Mouse (Mus musculus) gastrocnemius, adult 2 months (tissue): ENCODE results near the gene Gpr45. TPM values are rescaled to one million over a fixed set of nuclear protein-coding genes. Genes with fewer than 3 reads are reported as not detected.
"Not testable (repeated sequence)": the region's sequence is repeated elsewhere in the genome, so short reads cannot be mapped to it uniquely, and the experiment has no call there.

ENCODE experiments used
- DNase-seq: peaks from one replicate; pipeline ENCODE4 v3.0.0; 2022
- H3K27ac ChIP-seq: fragments of 200-600 bp; 2 replicates; pipeline ENCODE4 v1.8.1; 2022; ENCODE audit warnings: mild to moderate bottlenecking
- H3K4me3 ChIP-seq: fragments of 200-600 bp; 2 replicates; pipeline ENCODE4 v1.8.1; 2022; ENCODE audit warnings: mild to moderate bottlenecking, moderate library complexity
- CTCF ChIP-seq: fragments of 200-600 bp; IDR thresholded peaks from 2 replicates; pipeline ENCODE4 v1.8.1; 2022; ENCODE audit warnings: antibody characterized with exemption, mild to moderate bottlenecking, moderate library complexity
- intact Hi-C: fragments of 180-260 bp; cut with DNase I; formaldehyde crosslinking; loops from one replicate; pipeline ENCODE4 v1.15.1; 2025
- total RNA-seq, 2 experiments: library from RNA; stranded (reverse); gene quantifications; 2 replicates each; pipeline ENCODE4 v1.2.3; 2021

Gene Gpr45
- total RNA-seq, 2 experiments from 2014 or later, result not detected

DNA sequence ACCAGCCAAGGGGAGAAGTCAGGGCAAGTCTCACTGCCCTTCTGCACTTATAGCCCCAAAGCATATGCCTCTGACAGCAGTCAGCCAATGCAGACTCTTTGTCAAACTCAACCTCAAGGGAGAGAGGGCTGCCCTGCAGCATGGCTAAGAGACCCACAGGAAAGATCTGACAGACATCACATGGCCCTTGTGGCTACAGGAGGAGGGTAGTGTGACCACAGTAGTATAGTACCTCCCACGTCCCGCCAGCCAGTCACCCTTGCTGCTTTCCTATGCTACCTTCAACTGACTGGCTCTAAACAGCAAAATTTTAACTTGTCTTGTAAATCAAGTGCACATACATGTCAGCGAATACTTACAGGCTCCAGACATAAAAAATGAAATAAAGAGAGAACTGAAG is 31.4 kb downstream of the Gpr45 start:
- DNase-seq, result no peak
- no peak overlapping the region for H3K27ac ChIP-seq
- intact Hi-C loops, result no loop called here
- no peak overlapping the region for H3K4me3 ChIP-seq
- no peak for TF ChIP-seq CTCF

- Histone ChIP-seq H3K4me3 (no peak overlapping the region), H3K27ac (no peak overlapping the region)
- DNase-seq, result no peak
- intact Hi-C loops, result no loop called here
- no peak for TF ChIP-seq CTCF
Measured at GRCm38 (mm10) chr1:42988996-42989395, 36.3 kb downstream of the Gpr45 start.

GRCm38 (mm10) chr1:43006051-43006514 is 53.4 kb downstream of the Gpr45 start:
- Histone ChIP-seq H3K4me3 (no peak overlapping the region), H3K27ac (no peak overlapping the region)
- no peak for DNase-seq
- no peak for TF ChIP-seq CTCF
- intact Hi-C loops, result no loop called here

GRCm38 (mm10) chr1:43006524-43006923 is 53.9 kb downstream of the Gpr45 start:
- intact Hi-C loops, result no loop called here
- DNase-seq, result no peak
- H3K27ac ChIP-seq, result no peak overlapping the region
- TF ChIP-seq CTCF, result no peak
- no peak overlapping the region for H3K4me3 ChIP-seq

- no peak for TF ChIP-seq CTCF
- Histone ChIP-seq H3K27ac (no peak overlapping the region), H3K4me3 (no peak overlapping the region)
- intact Hi-C loops, result no loop called here
- no peak for DNase-seq
Measured at GRCm38 (mm10) chr1:43010461-43010860, 57.8 kb downstream of the Gpr45 start.

DNA sequence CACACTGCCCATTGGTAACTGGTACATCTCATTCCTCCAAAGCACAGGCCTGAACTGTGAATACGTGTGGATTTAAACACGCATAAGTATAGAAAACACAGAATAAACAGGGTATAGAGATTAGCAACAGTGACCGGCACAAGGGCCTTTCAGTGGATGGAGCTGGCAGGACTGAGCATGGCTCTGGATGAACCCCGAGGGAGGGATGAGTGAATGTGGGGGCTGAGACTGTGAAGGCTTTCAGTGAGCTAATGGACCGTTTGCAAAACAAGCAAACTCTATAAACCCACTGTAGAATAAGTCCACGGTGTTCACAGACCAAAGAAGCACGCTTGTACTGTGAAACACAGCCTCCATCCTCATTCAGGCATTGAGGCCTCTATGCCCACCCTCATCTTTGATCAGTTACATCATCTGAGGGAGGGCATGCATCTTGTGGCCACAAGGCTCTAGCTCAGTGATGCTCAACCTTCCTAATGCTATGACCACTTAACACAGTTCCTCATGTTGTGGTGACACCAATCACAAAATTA is 62.5 kb downstream of the Gpr45 start:
- intact Hi-C loops, H3K27ac ChIP-seq, DNase-seq, H3K4me3 ChIP-seq: not testable (repeated sequence)

GRCm38 (mm10) chr1:43036014-43036413 is 83.3 kb downstream of the Gpr45 start:
- no peak for TF ChIP-seq CTCF
- intact Hi-C loops, result no loop called here
- H3K27ac ChIP-seq, result no peak overlapping the region
- H3K4me3 ChIP-seq, result no peak overlapping the region
- DNase-seq, result no peak

DNA sequence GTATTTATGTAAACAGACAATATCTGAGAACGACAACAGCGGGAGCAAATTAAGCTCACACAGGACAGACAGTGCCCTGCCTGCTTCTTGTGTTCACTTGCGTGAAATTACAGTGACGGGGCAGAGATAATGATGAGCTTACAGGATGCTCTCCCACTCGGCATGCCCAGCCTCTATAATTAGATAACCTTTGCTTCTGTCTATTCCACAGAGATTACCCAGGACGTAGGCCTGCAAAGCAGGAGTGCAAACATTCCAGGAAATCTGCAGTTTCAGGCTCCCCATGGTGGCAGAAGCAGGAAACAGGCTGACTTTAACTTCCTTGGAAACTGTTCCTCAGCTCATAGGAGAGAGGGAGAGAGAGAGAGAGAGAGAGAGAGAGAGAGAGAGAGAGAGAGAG is 89.6 kb downstream of the Gpr45 start:
- intact Hi-C loops, result no loop called here
- Histone ChIP-seq H3K27ac (no peak overlapping the region), H3K4me3 (no peak overlapping the region)
- no peak for DNase-seq
- TF ChIP-seq CTCF, result no peak

DNA sequence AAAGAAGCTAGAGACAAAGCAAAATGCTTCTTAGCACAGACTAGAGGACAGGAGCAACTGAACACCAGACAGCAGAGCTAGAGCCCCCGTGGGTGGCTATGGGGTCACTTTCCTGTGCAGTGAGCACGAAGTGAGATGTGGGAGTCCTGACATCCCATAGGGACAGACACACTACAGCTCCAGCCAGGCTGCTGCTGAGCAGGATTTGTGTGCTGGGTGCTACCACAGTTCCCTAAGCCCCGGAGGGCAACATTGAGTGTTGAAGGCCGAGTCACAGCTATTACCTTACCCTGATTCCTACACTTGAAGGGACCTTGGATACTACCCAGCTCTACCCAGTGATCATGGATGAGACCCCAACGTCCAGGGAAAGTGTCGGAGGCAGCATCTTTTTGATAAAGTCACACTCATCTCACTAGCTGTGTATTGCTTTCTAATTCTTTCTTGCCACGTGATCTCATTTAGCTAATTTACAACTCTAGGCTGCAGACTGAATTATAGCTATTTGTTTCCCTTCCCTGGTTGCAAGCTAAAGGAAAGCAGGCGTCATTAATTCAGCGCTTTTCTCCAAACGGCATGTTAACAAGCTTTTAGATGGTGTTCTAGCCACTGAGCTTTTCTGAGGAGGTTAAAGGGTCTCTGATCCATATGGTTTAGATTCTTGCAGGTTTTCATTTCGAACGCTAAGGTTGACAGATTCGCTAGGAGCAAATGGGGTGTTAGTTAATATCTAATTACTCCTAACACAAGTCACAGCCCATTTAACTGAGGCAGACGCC is 92.7 kb downstream of the Gpr45 start:
- no peak for TF ChIP-seq CTCF
- Histone ChIP-seq H3K27ac (no peak overlapping the region), H3K4me3 (no peak overlapping the region)
- intact Hi-C loops, result no loop called here
- DNase-seq, result no peak

DNA sequence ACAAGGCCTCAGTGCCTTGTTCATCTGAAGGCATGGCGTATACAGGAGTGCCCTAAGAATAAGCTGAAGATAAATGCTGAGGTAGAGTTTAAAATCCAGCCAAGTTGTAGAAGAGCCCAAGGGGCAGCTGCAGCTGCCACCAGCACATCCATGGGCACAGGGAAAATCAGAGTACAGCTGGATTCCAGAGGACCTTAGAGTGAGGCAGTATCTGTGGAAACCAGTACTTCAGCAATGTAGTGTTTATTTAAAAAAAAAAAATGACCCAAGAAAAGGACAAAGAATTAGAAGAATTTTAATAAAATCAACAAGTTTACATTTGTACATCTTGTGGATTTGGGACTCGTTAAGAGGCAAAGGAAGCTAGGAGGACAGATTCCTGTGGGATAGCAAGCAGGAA is 94.3 kb downstream of the Gpr45 start:
- intact Hi-C loops, result no loop called here
- DNase-seq, result no peak
- no peak for TF ChIP-seq CTCF

GRCm38 (mm10) chr1:43047811-43048210 is 95.1 kb downstream of the Gpr45 start:
- Histone ChIP-seq H3K4me3 (no peak overlapping the region), H3K27ac (no peak overlapping the region)
- DNase-seq, result no peak
- intact Hi-C loops, result no loop called here
- TF ChIP-seq CTCF, result no peak

More for the DNA sequence above, 94.3 kb downstream of the Gpr45 start:
- Histone ChIP-seq H3K4me3 (no peak overlapping the region), H3K27ac (no peak overlapping the region)

- no peak for TF ChIP-seq CTCF
- no peak overlapping the region for H3K27ac ChIP-seq
- DNase-seq, result no peak
- intact Hi-C loops, result no loop called here
- H3K4me3 ChIP-seq, result no peak overlapping the region
Measured at GRCm38 (mm10) chr1:43051903-43052302, 99.2 kb downstream of the Gpr45 start.

GRCm38 (mm10) chr1:43065615-43066310 is 113.1 kb downstream of the Gpr45 start:
- no peak overlapping the region for H3K4me3 ChIP-seq
- no peak overlapping the region for H3K27ac ChIP-seq
- peak; percentile 45 for DNase-seq
- peak; percentile 59 for TF ChIP-seq CTCF
- intact Hi-C loops, result loop anchor here (5.0 kb wide), 1 partner anchor 153 kb away; no protein-coding TSS in a partner anchor
